Mouse (Mus musculus): ENCODE measurements around the gene Castor1. TPM values are rescaled to one million over a fixed set of nuclear protein-coding genes. Genes with fewer than 3 reads are reported as not detected.

The Castor1 gene
- total and polyA plus RNA-seq, 2 experiments from 2014 or later: 4.9 to 9.7 TPM

DNA sequence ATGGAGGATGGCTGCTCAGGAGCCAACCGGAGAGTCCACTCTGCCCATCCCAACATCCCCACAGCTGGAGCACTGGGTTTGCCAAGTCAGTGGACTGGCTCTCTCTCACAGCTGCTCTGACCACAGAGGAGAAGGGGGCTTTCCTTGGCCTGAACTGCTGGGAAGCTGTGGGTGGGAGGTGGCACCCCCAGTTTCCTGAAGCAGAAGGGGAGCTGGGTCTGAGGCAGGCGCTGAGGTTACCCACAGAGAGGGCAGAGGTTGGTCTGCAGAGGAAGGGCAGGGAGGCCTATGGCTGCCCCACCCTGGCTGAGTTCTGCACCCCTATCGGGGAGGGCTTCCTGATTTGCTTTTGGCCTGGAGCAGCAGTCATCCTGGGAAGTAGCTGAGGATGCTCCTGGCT lies 33.4 kb downstream of the Castor1 start:
- H3K27me3 ChIP-seq (ENCODE audit: insufficient read depth, low read length): no peaks in the 10 kb centered on the region
- ATAC-seq (ENCODE audit: low FRiP score) (no peak), DNase-seq (ENCODE audit: low spot score) (no peak)
- H3K27ac ChIP-seq (ENCODE audit: low read depth, low read length): no peak overlapping the region
- TF ChIP-seq CTCF (IDR thresholded peaks at IDR 0.05): no peak
- H3K36me3 ChIP-seq (ENCODE audit: insufficient read depth, low read length): no peaks in the 10 kb centered on the region
- 73% methylated on average over 3 of the region's 3 CpGs for WGBS
- H3K4me2 ChIP-seq (ENCODE audit: low read depth, low read length, poor library complexity, severe bottlenecking): no peak overlapping the region
- no peaks in the 10 kb centered on the region for H3K9me3 ChIP-seq (ENCODE audit: low read length)
- no peak overlapping the region for H3K9ac ChIP-seq (replicated peaks; ENCODE audit: low read length, poor library complexity, severe bottlenecking)
- H3K4me3 ChIP-seq (ENCODE audit: low read depth, low read length): no peak overlapping the region
- no peaks in the 10 kb centered on the region for H3K4me1 ChIP-seq (ENCODE audit: insufficient read depth, low read length)

DNA sequence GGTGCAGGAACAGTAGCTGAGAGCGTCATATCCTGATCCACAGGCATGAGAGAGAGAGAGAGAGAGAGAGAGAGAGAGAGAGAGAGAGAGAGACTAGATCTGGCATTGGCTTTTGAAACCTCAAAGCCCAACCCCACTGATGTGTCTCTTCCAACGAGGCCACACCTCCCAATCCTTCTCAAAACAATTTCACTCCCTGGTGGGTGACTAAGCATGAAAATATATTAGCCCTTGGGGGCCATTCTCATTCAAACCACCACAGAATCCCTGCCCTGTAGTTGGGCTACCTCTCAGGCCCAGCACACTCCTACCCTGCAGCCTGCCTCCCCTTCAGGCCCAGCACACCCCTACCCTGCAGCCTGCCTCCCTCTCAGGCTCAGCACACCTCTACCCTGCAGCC lies 34.9 kb downstream of the Castor1 start:
- Histone ChIP-seq H3K9me3 (ENCODE audit: low read length) (no peaks in the 10 kb centered on the region), H3K4me2 (ENCODE audit: low read depth, low read length, poor library complexity, severe bottlenecking) (no peak overlapping the region), H3K27ac (ENCODE audit: low read depth, low read length) (no peak overlapping the region), H3K27me3 (ENCODE audit: insufficient read depth, low read length) (no peaks in the 10 kb centered on the region), H3K4me3 (ENCODE audit: low read depth, low read length) (no peak overlapping the region), H3K36me3 (ENCODE audit: insufficient read depth, low read length) (no peaks in the 10 kb centered on the region), H3K9ac (replicated peaks; ENCODE audit: low read length, poor library complexity, severe bottlenecking) (no peak overlapping the region), H3K4me1 (ENCODE audit: insufficient read depth, low read length) (no peaks in the 10 kb centered on the region)
- WGBS: 65% methylated on average over 2 of the region's 2 CpGs
- DNase-seq (ENCODE audit: low spot score): no peak
- ATAC-seq (ENCODE audit: low FRiP score): no peak
- no peak for TF ChIP-seq CTCF (IDR thresholded peaks at IDR 0.05)

DNA sequence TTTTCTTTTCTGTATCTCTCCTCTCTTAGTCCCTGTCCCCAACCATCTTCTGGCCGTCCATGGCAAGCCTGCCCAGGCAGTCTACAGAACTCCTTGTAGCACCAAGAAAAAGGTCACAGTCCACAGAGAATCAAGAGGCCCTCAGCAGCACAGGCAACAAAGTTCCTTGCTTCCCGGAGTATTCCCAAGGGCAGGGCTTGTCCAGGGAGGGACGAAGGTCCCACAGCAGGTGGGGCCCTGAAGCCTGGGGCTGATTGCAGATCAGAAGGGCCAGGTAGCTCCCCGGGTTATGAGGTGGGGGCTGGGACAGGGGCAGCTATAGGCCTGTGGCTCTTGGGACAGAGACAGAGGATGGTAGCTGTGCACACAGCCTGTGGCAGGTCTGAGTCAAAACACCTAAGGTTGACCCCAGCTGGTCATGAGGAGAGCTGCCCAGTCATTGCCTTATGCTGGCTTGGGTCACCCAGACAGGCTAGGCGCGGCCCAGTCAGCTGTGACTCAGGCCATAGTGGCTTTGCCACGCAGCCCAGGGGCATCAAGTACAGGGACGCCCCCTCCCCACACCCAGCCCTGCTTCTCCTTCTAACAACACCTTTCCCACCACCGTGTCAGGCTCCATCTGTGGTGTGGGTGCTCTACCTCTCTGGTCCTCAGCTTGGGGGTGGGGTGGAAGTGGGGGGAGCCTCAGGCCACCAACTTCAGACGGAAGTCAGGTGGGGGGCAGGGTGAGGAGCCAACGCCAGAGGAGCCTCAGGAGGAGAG lies 39.0 kb downstream of the Castor1 start, which contains the start of gene Lif:
TSS of gene Lif (plus strand) at position 712 of the 762 bp plus-strand sequence.
- 66% methylated on average over 11 of the region's 11 CpGs for WGBS
- H3K27me3 ChIP-seq (ENCODE audit: insufficient read depth, low read length): peaks cover 5% of the 10 kb centered on the region; the same call in 1 of the 2 replicates
- no peak within 1 kb of the TSS for H3K4me3 ChIP-seq (ENCODE audit: low read depth, low read length)
- H3K9ac ChIP-seq (replicated peaks; ENCODE audit: low read length, poor library complexity, severe bottlenecking): no peak within 1 kb of the TSS
- TF ChIP-seq CTCF (IDR thresholded peaks at IDR 0.05): no peak
- no peaks in the 10 kb centered on the region for H3K9me3 ChIP-seq (ENCODE audit: low read length)
- H3K36me3 ChIP-seq (ENCODE audit: insufficient read depth, low read length): no peaks in the 10 kb centered on the region
- DNase-seq (ENCODE audit: low spot score) (no peak), ATAC-seq (ENCODE audit: low FRiP score) (no peak)
- H3K4me1 ChIP-seq (ENCODE audit: insufficient read depth, low read length): 0 out of 2 replicates have a peak, but pooled peaks cover 5% of the 10 kb centered on the region
- no peak within 1 kb of the TSS for H3K27ac ChIP-seq (ENCODE audit: low read depth, low read length)
- no peak within 1 kb of the TSS for H3K4me2 ChIP-seq (ENCODE audit: low read depth, low read length, poor library complexity, severe bottlenecking)

DNA sequence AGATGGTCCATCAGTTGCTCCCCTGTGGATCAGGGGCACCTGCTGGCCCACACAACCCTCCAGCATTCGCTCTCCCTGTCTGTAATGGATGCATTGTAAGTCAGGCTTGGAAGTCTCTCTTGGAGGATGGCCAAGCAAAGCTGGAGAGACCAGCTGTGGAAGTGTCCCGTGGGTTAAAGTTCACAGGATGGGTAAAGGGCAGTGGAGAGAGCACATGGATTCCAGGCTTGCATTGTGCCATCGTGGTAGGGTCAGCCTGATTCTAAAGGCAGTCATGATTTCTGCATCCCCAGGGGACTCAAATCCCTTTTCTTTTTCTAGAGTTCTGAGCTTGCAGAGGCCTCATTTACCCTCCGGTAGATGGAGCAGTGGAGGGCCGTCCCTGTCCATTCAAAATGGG lies 39.7 kb downstream of the Castor1 start:
- H3K4me2 ChIP-seq (ENCODE audit: low read depth, low read length, poor library complexity, severe bottlenecking): no peak overlapping the region
- ATAC-seq (ENCODE audit: low FRiP score): no peak
- peaks cover 5% of the 10 kb centered on the region; the same call in 1 of the 2 replicates for H3K27me3 ChIP-seq (ENCODE audit: insufficient read depth, low read length)
- no peaks in the 10 kb centered on the region for H3K9me3 ChIP-seq (ENCODE audit: low read length)
- TF ChIP-seq CTCF (IDR thresholded peaks at IDR 0.05): no peak
- WGBS: 48% methylated on average over 5 of the region's 5 CpGs
- H3K9ac ChIP-seq (replicated peaks; ENCODE audit: low read length, poor library complexity, severe bottlenecking): no peak overlapping the region
- no peak for DNase-seq (ENCODE audit: low spot score)
- no peak overlapping the region for H3K4me3 ChIP-seq (ENCODE audit: low read depth, low read length)
- no peaks in the 10 kb centered on the region for H3K36me3 ChIP-seq (ENCODE audit: insufficient read depth, low read length)
- H3K4me1 ChIP-seq (ENCODE audit: insufficient read depth, low read length): 0 out of 2 replicates have a peak, but pooled peaks cover 5% of the 10 kb centered on the region
- no peak overlapping the region for H3K27ac ChIP-seq (ENCODE audit: low read depth, low read length)

DNA sequence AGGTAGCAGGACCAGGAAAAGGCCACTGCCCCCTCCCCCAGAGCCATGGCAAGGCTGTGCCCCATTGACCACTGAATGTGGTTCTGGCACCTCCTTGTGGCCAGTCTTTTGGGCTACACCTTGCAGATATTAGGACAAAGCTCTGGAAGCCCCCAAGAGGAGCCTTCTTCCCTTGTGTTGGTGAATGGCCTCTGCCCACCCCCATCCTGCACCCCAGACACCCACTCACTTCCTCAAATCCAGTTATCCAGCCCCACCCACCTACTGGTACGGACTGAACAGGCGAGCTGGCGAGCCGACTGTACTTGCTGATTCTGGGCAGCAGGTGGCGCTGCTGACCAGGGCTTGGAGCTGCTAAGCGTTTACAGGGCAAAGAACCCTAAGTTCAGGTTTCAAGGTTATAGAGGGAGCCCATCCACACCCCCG lies 40.6 kb downstream of the Castor1 start:
- no peak overlapping the region for H3K4me3 ChIP-seq (ENCODE audit: low read depth, low read length)
- H3K27me3 ChIP-seq (ENCODE audit: insufficient read depth, low read length): peaks cover 5% of the 10 kb centered on the region; the same call in 1 of the 2 replicates
- under 1% methylated on average over 7 of the region's 7 CpGs for WGBS
- ATAC-seq (ENCODE audit: low FRiP score) (peak; percentile 66; the same call in 1 of the 2 replicates), DNase-seq (ENCODE audit: low spot score) (peak; percentile 83)
- H3K9me3 ChIP-seq (ENCODE audit: low read length): no peaks in the 10 kb centered on the region
- H3K4me2 ChIP-seq (ENCODE audit: low read depth, low read length, poor library complexity, severe bottlenecking): peak overlapping the region; percentile 52
- no peak overlapping the region for H3K9ac ChIP-seq (replicated peaks; ENCODE audit: low read length, poor library complexity, severe bottlenecking)
- peak; percentile 97 for TF ChIP-seq CTCF (IDR thresholded peaks at IDR 0.05)
- no peaks in the 10 kb centered on the region for H3K36me3 ChIP-seq (ENCODE audit: insufficient read depth, low read length)
- H3K27ac ChIP-seq (ENCODE audit: low read depth, low read length): no peak overlapping the region
- H3K4me1 ChIP-seq (ENCODE audit: insufficient read depth, low read length): 0 out of 2 replicates have a peak, but pooled peaks cover 5% of the 10 kb centered on the region

All from midbrain, postnatal 0 days (tissue).